Mouse (Mus musculus) embryonic fibroblast, embryonic 13.5 days (primary cell): ENCODE measurements at regions not wholly inside any gene's neighbourhood (a gene's known extent, or its start where the extent isn't known, plus 50 kb on each side); places are given as distances from the start of the nearest gene placed in this dataset.

ENCODE experiments used
- CTCF ChIP-seq: IDR thresholded peaks from 2 replicates; pipeline ENCODE4 v1.5.1; 2011; ENCODE audit warnings: mild to moderate bottlenecking, control low read depth, low read length, moderate library complexity, borderline replicate concordance; ENCODE audit not compliant: insufficient read depth
- POLR2A ChIP-seq: IDR thresholded peaks from 2 replicates; pipeline ENCODE4 v1.6.1; 2011; ENCODE audit warnings: low read depth, mild to moderate bottlenecking, control low read depth, low read length, moderate library complexity

GRCm38 (mm10) chr1:56165228-56165627 lies 472.0 kb downstream of the Hsfy2 start:
- TF ChIP-seq POLR2A (no peak), CTCF (no peak)
